Mouse (Mus musculus) cerebellum, adult (tissue): Measurements from ENCODE around the gene Nmi.
A peak's percentile ranks its signal among the peaks of the same experiment; 100 is the strongest.

Source experiments
- ATAC-seq: cut with Nextera tagmentation; 2 replicates; pipeline ENCODE4 v1.9.2; 2017; ENCODE audit warnings: mild to moderate bottlenecking, moderate library complexity, mixed read lengths; ENCODE audit not compliant: insufficient number of reproducible peaks, low FRiP score, low TSS enrichment

Gene Nmi

DNA sequence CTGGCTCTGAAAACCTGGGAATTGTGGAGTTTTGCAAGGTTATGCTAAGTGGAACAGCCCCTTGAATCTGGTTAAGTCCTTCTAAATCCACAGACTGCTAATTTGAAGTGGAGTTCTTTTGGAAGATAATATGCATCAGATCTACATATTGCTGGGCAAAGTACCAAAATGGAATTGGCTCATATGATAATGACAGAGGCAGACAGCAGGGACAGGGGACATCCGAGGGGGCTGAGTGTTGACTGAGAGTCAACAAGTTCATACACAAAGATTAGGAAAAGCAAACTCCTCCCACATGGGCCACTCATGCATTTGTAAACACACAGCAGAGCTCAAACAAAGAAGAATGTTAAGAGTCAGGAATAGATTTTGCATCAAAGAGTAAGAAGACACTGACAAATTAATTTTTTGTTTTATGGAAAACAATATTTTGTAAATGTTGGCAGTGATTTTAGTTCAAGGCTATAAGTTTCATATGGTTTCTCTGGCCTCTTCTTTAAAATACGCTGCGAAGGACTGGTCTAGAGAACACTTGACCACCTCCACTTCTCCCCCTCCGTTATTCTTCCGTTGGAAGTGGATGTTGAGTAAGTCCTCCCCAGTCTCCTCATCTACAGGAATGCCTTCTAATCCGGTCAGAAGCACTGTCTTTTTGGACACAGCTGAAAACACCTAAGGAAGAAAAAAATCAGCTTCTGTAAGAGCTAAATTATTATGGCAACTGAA, 25.0 kb downstream of the Nmi start:
- ATAC-seq: no peak

GRCm38 (mm10) chr2:51945812-51946211, 27.5 kb downstream of the Nmi start:
- ATAC-seq: no peak

DNA sequence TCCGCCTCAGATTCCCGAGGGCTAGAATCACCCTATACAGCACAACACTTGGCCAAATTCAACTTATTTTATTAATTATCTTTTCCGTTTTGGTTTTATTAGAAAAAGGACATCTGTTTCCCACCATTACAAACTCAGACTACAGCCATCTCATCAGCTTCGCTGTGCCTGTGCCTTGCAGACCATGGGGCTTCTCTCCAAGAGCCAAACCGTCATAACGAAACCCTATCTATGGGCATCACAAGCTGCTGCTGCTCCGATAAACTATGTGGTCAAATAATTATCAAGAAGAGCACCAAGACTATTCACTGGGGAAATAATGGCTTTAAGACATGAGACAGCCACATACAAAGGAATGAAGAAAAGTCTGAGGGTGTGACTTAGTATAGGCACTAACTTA, 31.5 kb downstream of the Nmi start:
- ATAC-seq: no peak

GRCm38 (mm10) chr2:51938750-51939149, 34.5 kb downstream of the Nmi start:
- no peak for ATAC-seq

DNA sequence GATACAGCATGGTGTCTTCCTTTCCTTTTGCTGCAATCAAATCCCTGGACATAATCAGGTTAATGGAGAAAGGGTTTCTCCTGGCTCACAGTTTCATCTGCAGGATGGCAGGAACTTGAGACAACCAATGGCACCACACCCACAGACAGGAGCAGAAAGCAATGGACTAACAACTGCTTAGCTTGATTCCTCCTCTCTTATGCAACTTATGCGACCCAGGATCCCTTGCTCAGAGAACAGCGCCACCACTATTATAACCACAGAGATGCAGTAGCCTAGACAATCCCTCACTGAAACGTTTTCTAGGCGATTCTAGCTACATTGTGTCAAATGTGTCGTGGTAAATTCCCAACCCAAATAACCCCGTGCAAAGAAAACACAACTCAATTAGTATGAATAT, 36.3 kb downstream of the Nmi start:
- no peak for ATAC-seq

GRCm38 (mm10) chr2:51936585-51936984, 36.7 kb downstream of the Nmi start:
- no peak for ATAC-seq

- no peak for ATAC-seq
Observed at GRCm38 (mm10) chr2:51935921-51936320, 37.4 kb downstream of the Nmi start.

DNA sequence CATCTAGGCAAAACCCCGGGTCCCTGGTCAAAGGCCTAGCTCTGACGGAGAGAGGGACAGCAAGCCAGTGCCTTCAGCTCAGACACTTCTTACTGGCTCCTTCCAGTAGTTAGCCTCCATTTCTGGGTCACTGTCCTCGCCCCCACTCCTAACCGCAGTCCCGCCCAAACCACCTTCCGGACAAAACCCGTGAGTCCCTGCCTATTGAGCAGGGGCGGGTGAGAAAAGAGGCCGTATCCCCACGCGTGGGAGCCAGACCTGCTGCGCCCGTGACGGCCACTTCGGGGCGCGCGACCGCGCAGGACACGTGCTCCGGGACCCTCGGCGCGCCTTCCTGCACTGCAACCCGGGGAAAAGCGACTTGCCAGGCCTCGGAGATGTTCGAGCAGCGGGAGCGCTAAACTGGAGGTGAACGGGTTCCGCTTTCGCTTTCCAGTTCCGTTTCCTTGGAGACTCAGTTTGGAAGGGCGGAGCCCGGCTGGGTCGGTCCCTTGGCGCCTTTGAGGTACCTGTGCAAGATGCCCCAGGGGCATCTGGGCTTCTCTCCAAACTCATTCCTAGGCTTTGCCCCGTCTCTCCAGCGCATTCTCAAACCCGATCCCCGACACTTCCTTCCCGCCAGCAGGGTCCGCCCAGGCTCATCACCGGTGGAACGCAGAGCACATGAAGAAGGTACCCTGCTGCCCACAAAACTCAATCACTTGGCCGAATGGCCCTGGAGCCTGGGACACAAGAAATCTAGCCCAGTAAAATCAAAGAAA, 38.5 kb downstream of the Nmi start, which contains the start of gene Rbm43:
Gene Rbm43, minus strand, starts transcription at position 590 of the 761 bp plus-strand sequence.
- peak; percentile 86 for ATAC-seq

DNA sequence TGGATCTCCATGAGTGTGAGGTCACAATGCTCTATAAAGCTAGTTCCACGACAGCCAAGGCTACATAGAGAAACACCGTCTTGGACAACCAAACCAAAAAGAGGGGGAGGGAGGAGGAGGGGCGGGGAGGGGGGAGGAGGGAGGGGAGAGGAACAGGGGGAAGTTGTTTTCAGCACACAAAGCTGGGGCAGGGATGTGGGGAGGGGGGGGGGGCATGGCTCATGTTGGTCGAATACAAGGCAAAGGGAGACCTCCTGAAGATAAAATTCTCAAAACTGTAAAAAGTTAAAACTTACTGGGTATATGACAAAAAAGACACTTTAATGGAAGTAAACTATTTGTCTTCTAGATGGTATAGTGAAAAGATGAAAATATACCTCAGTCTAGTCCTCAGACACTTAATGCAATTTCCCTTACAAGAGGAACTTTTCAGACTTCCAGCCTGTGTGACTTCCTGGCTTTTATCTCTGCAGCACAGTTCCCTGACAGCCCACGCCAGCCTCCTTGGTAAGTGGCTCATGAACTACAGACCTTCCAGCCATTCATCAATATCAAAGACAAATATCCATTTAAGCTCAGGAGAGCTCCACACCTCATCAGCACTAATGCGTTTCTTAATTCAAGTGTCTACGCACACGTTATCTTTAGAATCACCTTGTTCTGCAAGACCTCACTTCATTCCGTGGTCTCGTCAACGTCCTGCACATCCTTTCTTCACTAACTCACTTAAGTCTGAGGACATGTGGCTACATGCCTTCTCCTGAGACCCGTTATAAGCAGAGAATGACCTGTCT, 39.8 kb downstream of the Nmi start:
- ATAC-seq: no peak

GRCm38 (mm10) chr2:51931241-51931640, 42.1 kb downstream of the Nmi start:
- ATAC-seq: no peak

DNA sequence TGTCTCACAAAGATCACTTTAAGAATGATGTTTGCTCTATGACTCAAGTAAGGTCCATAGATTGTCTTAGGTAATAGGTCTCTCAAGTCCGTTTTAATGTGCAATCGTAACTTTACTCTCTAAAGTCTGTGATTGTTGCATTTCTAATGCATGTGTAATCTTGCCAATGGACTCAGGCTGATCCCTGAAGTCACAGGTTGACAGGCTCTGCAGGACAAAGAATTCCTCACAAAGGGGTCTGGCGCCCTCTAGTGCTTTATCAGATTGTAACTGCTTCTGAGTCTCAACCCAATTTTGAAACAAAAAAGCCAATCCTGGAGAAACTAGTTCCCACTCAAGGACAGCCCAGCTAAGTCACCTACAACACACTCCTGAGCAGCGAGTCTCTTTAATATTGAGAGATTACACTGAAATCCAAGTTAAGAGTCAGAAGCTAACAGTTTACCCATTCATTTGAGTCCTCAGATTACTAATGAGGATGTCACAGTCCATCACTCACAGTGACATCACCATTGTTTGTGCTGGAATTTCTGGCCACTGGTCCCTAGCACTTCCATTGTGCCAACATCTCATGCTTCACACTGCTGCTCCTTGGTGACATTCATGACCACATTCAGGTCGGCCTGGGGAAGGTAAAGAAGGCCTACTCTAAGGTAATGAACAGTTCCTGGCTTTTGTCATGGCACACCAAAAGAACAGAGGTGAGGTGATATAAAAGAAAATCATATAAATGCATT, 58.2 kb downstream of the Nmi start:
- ATAC-seq: peak; percentile 82

DNA sequence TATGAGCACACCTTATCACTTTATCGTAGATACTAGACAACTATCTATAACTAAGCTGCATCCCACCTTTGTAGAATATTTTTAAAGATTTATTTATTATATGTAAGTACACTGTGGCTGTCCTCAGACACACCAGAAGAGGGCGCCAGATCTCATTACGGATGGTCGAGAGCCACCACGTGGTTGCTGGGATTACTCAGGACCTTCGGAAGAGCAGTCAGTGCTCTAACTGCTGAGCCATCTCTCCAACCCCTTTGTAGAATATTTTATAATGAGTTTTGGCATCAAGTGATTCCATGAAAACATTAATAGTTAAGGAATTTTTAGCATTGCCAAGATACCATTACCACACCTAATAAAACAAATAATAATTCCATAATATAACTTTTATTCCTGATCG, 58.8 kb downstream of the Nmi start:
- no peak for ATAC-seq

- ATAC-seq: no peak
Observed at GRCm38 (mm10) chr2:51912740-51913139, 60.6 kb downstream of the Nmi start.

- ATAC-seq: no peak
Observed at GRCm38 (mm10) chr2:51911864-51912263, 61.4 kb downstream of the Nmi start.

GRCm38 (mm10) chr2:51907538-51908110, 65.7 kb downstream of the Nmi start:
- no peak for ATAC-seq

GRCm38 (mm10) chr2:51905637-51906036, 67.7 kb downstream of the Nmi start:
- no peak for ATAC-seq
